Mouse (Mus musculus) heart, embryonic 12.5 days (tissue): ENCODE measurements around the gene Ppp2r5e. TPM values are rescaled to one million over a fixed set of nuclear protein-coding genes. Genes with fewer than 3 reads are reported as not detected.

Experiments
- ATAC-seq: fragments of 200-750 bp; cut with Nextera tagmentation; 2 replicates; pipeline ENCODE4 v1.8.0; 2017; ENCODE audit warnings: moderate TSS enrichment, moderate library complexity; ENCODE audit not compliant: insufficient number of reproducible peaks, low FRiP score
- H3K27ac ChIP-seq: fragments of 300-500 bp; sonication (generic); 2 replicates; pipeline ENCODE4 v1.5.1; 2016; ENCODE audit warnings: mild to moderate bottlenecking, moderate library complexity; ENCODE audit not compliant: poor library complexity, severe bottlenecking
- H3K27me3 ChIP-seq: fragments of 300-500 bp; sonication (generic); replicated peaks from 2 replicates; pipeline ENCODE4 v1.6.1; 2016; ENCODE audit warnings: mild to moderate bottlenecking, moderate library complexity
- H3K36me3 ChIP-seq: fragments of 300-500 bp; sonication (generic); 2 replicates; pipeline ENCODE4 v1.6.1; 2016; ENCODE audit warnings: mild to moderate bottlenecking, moderate library complexity
- H3K4me1 ChIP-seq: fragments of 300-500 bp; sonication (generic); replicated peaks from 2 replicates; pipeline ENCODE4 v1.6.1; 2016; ENCODE audit warnings: mild to moderate bottlenecking
- H3K4me2 ChIP-seq: fragments of 300-500 bp; sonication (generic); 2 replicates; pipeline ENCODE4 v1.6.1; 2016; ENCODE audit warnings: mild to moderate bottlenecking, moderate library complexity
- H3K4me3 ChIP-seq: fragments of 300-500 bp; sonication (generic); 2 replicates; pipeline ENCODE4 v1.5.1; 2016; ENCODE audit warnings: mild to moderate bottlenecking
- H3K9ac ChIP-seq: fragments of 300-500 bp; sonication (generic); 2 replicates; pipeline ENCODE4 v1.6.1; 2016; ENCODE audit warnings: mild to moderate bottlenecking, moderate library complexity
- H3K9me3 ChIP-seq: fragments of 300-500 bp; sonication (generic); replicated peaks from 2 replicates; pipeline ENCODE4 v1.6.1; 2016; ENCODE audit warnings: mild to moderate bottlenecking, moderate library complexity
- WGBS: fragments of 180-500 bp; shearing (Covaris S2); methylation state at CpG from one replicate; pipeline ENCODE4 v1.1.7; 2016; 5-methylcytosine and 5-hydroxymethylcytosine counted together
- polyA plus RNA-seq: library from polyadenylated mRNA; unstranded; fragments of >200 nt; fragmentation: Nextera tagmentation; extraction: Ambion mirVana; gene quantifications from 2 replicates; pipeline ENCODE4 v1.2.1, GENCODE M21; 2016

Ppp2r5e gene
- polyA plus RNA-seq, 1 experiment from 2014 or later: 12.7 TPM

GRCm38 (mm10) chr12:75537673-75538423, 58.2 kb downstream of the Ppp2r5e start:
- H3K27me3 ChIP-seq: no peaks in the 10 kb centered on the region
- no peak overlapping the region for H3K4me3 ChIP-seq
- WGBS: 72% methylated on average over 6 of the region's 6 CpGs
- H3K9ac ChIP-seq: no peak overlapping the region
- H3K9me3 ChIP-seq: no peaks in the 10 kb centered on the region
- H3K27ac ChIP-seq: peak overlapping the region; percentile 47; the same call in 1 of the 2 replicates
- H3K4me1 ChIP-seq: peaks cover 53% of the 10 kb centered on the region
- ATAC-seq: no peak
- H3K4me2 ChIP-seq: no peak overlapping the region
- no peaks in the 10 kb centered on the region for H3K36me3 ChIP-seq

- Histone ChIP-seq H3K27ac (peak overlapping the region; percentile 47), H3K9ac (no peak overlapping the region), H3K4me1 (peaks cover 51% of the 10 kb centered on the region), H3K27me3 (no peaks in the 10 kb centered on the region), H3K36me3 (no peaks in the 10 kb centered on the region), H3K4me2 (0 out of 2 replicates have a peak overlapping the region, but pooled peaks have one; percentile 21), H3K4me3 (no peak overlapping the region), H3K9me3 (no peaks in the 10 kb centered on the region)
- no peak for ATAC-seq
- 45% methylated on average over 7 of the region's 7 CpGs for WGBS
Observed at GRCm38 (mm10) chr12:75537019-75537672, 58.9 kb downstream of the Ppp2r5e start.

GRCm38 (mm10) chr12:75536566-75536965, 59.5 kb downstream of the Ppp2r5e start:
- no peak overlapping the region for H3K9ac ChIP-seq
- peaks cover 46% of the 10 kb centered on the region for H3K4me1 ChIP-seq
- H3K36me3 ChIP-seq: no peaks in the 10 kb centered on the region
- WGBS: 73% methylated on average over 7 of the region's 7 CpGs
- no peaks in the 10 kb centered on the region for H3K9me3 ChIP-seq
- no peak overlapping the region for H3K4me3 ChIP-seq
- H3K27ac ChIP-seq: peak overlapping the region; percentile 48; the same call in 1 of the 2 replicates
- no peak overlapping the region for H3K4me2 ChIP-seq
- no peak for ATAC-seq
- no peaks in the 10 kb centered on the region for H3K27me3 ChIP-seq

GRCm38 (mm10) chr12:75533145-75533544, 62.9 kb downstream of the Ppp2r5e start:
- no peaks in the 10 kb centered on the region for H3K27me3 ChIP-seq
- H3K36me3 ChIP-seq: no peaks in the 10 kb centered on the region
- no peaks in the 10 kb centered on the region for H3K9me3 ChIP-seq
- peaks cover 52% of the 10 kb centered on the region for H3K4me1 ChIP-seq
- no peak overlapping the region for H3K4me3 ChIP-seq
- H3K4me2 ChIP-seq: no peak overlapping the region
- no peak for ATAC-seq
- no peak overlapping the region for H3K9ac ChIP-seq
- H3K27ac ChIP-seq: no peak overlapping the region

- 82% methylated on average over 2 of the region's 2 CpGs for WGBS
- peaks cover 40% of the 10 kb centered on the region for H3K4me1 ChIP-seq
- no peak overlapping the region for H3K27ac ChIP-seq
- H3K36me3 ChIP-seq: no peaks in the 10 kb centered on the region
- no peak for ATAC-seq
- H3K4me2 ChIP-seq: no peak overlapping the region
- H3K27me3 ChIP-seq: no peaks in the 10 kb centered on the region
- H3K9ac ChIP-seq: no peak overlapping the region
- H3K9me3 ChIP-seq: no peaks in the 10 kb centered on the region
- no peak overlapping the region for H3K4me3 ChIP-seq
Observed at GRCm38 (mm10) chr12:75531895-75532294, 64.2 kb downstream of the Ppp2r5e start.

GRCm38 (mm10) chr12:75528857-75529808, 66.9 kb downstream of the Ppp2r5e start:
- H3K4me2 ChIP-seq: no peak overlapping the region
- peaks cover 5% of the 10 kb centered on the region; the same call in 1 of the 2 replicates for H3K36me3 ChIP-seq
- H3K9me3 ChIP-seq: no peaks in the 10 kb centered on the region
- peaks cover 26% of the 10 kb centered on the region for H3K4me1 ChIP-seq
- peak overlapping the region; percentile 58; the same call in 1 of the 2 replicates for H3K27ac ChIP-seq
- H3K9ac ChIP-seq: no peak overlapping the region
- H3K4me3 ChIP-seq: no peak overlapping the region
- H3K27me3 ChIP-seq: no peaks in the 10 kb centered on the region
- no peak for ATAC-seq
- 73% methylated on average over 7 of the region's 7 CpGs for WGBS

- 85% methylated on average over 1 of the region's 1 CpGs for WGBS
- H3K4me2 ChIP-seq: no peak overlapping the region
- ATAC-seq: no peak
- no peak overlapping the region for H3K4me3 ChIP-seq
- H3K27ac ChIP-seq: no peak overlapping the region
- H3K4me1 ChIP-seq: peaks cover 28% of the 10 kb centered on the region
- no peaks in the 10 kb centered on the region for H3K27me3 ChIP-seq
- H3K9ac ChIP-seq: no peak overlapping the region
- H3K9me3 ChIP-seq: no peaks in the 10 kb centered on the region
- H3K36me3 ChIP-seq: peaks cover 5% of the 10 kb centered on the region; the same call in 1 of the 2 replicates
Observed at GRCm38 (mm10) chr12:75528300-75528699, 67.7 kb downstream of the Ppp2r5e start.

- peaks cover 35% of the 10 kb centered on the region for H3K4me1 ChIP-seq
- no peaks in the 10 kb centered on the region for H3K9me3 ChIP-seq
- H3K27ac ChIP-seq: no peak overlapping the region
- no peak overlapping the region for H3K9ac ChIP-seq
- WGBS: 52% methylated on average over 3 of the region's 3 CpGs
- peaks cover 5% of the 10 kb centered on the region; the same call in 1 of the 2 replicates for H3K36me3 ChIP-seq
- H3K4me3 ChIP-seq: no peak overlapping the region
- H3K27me3 ChIP-seq: no peaks in the 10 kb centered on the region
- no peak overlapping the region for H3K4me2 ChIP-seq
- ATAC-seq: no peak
Observed at GRCm38 (mm10) chr12:75524199-75524598, 71.8 kb downstream of the Ppp2r5e start.

- Histone ChIP-seq H3K27ac (no peak overlapping the region), H3K4me1 (peaks cover 39% of the 10 kb centered on the region), H3K4me2 (no peak overlapping the region), H3K9ac (no peak overlapping the region), H3K36me3 (peaks cover 5% of the 10 kb centered on the region; the same call in 1 of the 2 replicates), H3K27me3 (no peaks in the 10 kb centered on the region), H3K4me3 (no peak overlapping the region), H3K9me3 (no peaks in the 10 kb centered on the region)
- no peak for ATAC-seq
- 80% methylated on average over 2 of the region's 2 CpGs for WGBS
Observed at GRCm38 (mm10) chr12:75522931-75523330, 73.1 kb downstream of the Ppp2r5e start.

GRCm38 (mm10) chr12:75522360-75522759, 73.7 kb downstream of the Ppp2r5e start:
- Histone ChIP-seq H3K36me3 (peaks cover 5% of the 10 kb centered on the region; the same call in 1 of the 2 replicates), H3K4me3 (no peak overlapping the region), H3K9me3 (no peaks in the 10 kb centered on the region), H3K27ac (no peak overlapping the region), H3K4me2 (no peak overlapping the region), H3K4me1 (peaks cover 39% of the 10 kb centered on the region), H3K27me3 (no peaks in the 10 kb centered on the region), H3K9ac (no peak overlapping the region)
- no peak for ATAC-seq
- 62% methylated on average over 2 of the region's 2 CpGs for WGBS
